Mouse (Mus musculus) heart, adult 8-10 months (tissue): ENCODE measurements around the gene Igfbp1. TPM values are rescaled to one million over a fixed set of nuclear protein-coding genes. Genes with fewer than 3 reads are reported as not detected.
"Not testable (repeated sequence)": the region's sequence is repeated elsewhere in the genome, so short reads cannot be mapped to it uniquely, and the experiment has no call there.

Source experiments
- DNase-seq: peaks from one replicate; pipeline ENCODE4 v3.0.0; 2022; ENCODE audit warnings: low spot score
- total RNA-seq, 4 experiments: library from RNA; stranded (reverse); gene quantifications; 2 replicates each; pipeline ENCODE4 v1.2.4; 2022

Gene Igfbp1
- total RNA-seq, 4 experiments from 2014 or later = not detected

DNA sequence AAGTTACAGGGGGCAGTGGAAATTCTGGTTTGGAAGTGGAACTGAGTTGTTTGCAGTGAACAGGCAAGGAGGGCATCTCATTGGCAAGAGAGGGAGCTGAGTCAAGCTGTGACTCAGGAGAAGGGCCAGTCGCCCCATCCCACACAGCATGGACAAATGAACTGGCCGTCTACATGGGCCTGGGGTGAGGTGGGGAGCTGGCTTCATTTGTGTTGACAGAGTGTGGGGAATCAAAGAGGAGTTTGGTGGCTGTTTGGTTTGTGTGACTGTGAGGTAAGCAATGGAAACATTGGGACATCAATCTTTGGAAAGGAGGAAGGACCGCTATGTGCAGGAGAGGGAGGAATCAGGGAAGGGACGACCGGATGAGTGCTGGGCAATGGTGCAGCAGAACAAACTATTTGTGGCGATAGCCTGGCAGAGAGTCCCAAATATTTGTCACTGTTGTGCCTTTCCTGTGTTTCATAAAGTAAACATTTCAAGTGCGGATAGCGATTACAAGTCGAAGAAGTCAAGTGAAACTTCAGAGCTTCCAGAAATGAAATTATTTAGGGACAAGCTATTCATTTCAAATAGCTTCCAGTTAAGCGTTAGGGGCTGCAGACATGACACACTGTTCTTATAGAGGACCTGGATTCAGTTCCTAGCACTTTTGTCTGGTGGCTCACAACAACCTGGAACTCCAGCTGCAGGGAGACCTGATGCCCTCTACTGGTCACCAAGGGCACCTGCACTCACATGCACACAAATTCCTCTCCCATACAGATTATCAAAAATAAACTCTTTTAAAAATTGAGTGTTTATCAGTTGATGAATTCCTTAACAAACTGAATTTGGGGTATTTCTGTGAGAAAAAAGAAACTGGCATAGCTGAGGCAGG lies 2.9 kb upstream of the Igfbp1 start:
- no peak for DNase-seq

DNA sequence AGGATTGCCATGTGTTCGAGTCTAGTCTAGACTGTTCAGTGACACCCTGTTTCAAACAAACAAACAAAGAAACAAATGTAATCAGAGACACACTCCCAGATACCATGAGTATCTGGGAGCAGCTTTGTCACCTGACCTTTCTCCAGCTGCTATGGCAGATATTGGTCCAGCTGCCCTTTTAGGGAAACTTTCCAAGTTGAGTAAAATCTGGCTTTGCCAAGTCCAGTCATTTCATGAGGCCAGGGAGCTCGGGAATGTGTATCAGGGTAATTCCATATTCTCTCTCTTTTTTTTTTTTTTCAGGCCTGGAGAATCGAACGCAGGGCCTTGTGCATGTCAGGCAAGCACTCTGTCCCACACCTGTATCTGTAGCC lies 2.3 kb upstream of the Igfbp1 start:
- DNase-seq = no peak

DNA sequence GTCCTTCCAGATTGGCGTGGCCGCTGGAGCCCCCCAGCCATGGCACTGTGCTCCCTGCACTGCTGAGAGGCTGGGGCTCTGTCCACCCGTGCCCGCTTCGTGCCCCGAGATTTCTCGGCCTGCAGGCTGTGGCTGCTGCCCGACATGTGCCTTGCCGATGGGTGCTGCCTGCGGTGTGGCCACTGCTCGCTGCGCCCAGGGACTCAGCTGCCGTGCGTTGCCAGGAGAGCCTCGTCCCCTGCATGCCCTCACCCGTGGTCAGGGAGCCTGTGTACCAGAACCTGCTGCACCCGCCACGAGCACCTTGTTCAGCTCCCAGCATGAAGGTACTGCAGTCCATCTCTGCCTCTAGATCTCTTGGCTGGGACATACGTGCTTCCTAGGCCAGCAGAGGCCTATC lies 424 bp downstream of the Igfbp1 start:
- DNase-seq = no peak

DNA sequence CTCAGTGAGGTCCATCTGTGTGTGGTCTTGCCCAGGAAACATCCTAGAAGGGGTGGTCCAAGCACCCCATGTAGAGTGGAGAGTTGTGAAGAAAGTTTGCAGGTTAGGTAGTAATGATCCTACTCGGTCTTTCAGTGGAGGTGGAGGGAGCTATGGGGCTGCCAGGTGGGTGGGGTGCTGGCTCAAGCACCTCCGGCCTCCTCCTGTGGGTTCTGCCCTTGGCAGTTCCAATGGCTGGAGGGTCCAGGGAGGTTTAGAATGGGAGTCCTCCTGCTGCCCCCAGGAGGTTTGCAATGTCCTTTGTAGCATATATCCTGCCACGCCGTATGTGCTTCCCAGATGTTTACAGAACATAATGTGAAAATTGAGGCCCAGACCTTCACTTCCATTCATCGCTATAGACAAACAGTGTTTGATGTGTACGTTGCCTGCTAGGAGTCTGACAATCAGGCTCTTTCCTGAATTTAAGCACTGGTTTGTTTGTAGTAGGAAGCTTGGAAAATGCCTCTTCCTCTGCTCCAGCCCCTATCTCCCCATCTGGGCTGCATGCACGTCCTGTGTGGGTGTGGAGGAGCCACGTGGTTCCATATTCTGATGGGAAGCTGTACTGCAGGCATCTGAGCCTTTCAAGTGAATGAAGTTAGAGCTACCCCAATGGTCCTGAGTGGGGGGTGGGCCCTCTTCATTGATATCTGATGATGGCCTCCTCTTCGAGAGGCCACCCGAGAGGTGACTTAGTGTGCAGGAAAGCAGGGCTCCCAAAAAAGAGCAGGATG lies 1.1 kb downstream of the Igfbp1 start:
- DNase-seq = no peak

- DNase-seq = peak; percentile 45
These were observed 2.3 kb downstream of the Igfbp1 start for GRCm38 (mm10) chr11:7199736-7200392.

DNA sequence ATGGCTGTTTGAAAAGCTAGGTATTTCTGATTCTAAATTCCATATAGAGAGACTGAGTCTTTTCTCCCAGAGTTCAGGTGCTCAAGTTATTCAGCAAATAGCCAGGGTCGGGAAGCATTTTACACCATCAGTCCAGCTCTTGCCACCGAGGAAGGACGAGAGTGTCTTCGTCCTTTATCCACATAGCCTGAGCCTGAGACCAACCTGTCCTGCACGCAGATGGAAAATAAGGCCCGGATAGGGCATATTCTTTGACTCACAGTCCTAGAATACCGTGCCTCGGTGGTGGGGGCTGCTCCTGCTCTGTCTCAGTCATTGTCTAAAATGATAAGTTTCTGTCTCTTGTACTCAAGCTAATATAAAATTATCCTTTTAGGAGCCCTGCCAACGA lies 2.8 kb downstream of the Igfbp1 start:
- DNase-seq = no peak

GRCm38 (mm10) chr11:7202206-7202605 lies 4.6 kb downstream of the Igfbp1 start:
- no peak for DNase-seq

DNA sequence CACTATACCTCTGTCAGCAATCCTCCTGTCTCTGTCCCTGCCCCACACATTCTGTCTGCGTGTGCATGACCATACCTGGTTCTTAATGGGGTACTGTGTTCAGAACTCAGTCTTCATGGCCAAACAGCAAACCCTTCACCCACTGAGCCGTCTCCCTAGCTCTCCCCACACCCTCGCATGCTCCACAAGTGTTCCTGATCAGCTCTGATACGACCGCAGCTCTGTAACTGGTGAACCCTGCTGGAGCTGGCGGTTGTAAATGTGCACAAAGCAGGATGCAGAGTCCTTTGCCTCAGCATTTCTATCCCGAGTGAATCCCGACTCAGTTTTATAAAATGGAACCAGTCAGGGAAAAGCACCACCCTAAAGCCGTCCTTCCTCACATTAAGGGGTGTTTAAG lies 6.3 kb downstream of the Igfbp1 start:
- DNase-seq = no peak

DNA sequence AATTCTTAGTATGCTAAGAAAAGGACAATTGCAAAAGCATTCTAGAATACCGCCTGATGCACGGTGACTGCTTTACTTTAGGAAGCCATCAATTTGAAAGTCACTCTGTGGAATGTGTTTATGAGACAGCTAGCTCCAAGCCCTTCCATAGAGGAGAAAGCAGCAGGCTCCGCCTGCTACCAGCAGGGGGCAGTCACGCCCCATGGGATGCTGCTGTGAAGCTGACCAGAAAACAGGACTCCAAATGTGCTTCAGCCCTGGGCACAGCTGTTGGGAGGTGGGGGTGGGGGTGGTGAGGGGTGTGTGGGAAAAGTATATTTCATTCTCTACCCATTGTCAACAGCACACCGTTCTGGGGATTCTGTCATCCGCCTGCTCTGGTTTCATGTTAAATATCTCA lies 12.8 kb downstream of the Igfbp1 start:
- peak; percentile 45 for DNase-seq

DNA sequence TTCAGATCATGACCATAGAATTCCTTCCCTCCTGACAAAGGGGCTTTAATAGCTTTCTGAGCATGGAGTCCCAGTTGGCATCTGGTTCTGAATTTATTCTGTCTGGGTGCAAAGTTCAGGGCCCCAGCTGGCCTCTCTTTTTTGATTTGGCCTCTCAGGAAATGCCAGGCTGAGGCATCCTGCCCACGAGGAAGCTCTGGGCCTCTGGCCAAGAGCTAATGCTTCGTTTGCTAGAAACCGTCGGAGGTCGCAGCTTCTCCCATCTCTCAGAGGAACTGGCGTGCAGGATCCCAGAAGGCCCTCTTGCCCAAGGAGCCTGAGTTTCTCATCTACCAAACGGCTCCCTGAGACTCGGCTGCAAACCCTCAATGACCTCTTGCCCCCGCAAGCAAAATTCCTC lies 13.6 kb downstream of the Igfbp1 start:
- no peak for DNase-seq

DNA sequence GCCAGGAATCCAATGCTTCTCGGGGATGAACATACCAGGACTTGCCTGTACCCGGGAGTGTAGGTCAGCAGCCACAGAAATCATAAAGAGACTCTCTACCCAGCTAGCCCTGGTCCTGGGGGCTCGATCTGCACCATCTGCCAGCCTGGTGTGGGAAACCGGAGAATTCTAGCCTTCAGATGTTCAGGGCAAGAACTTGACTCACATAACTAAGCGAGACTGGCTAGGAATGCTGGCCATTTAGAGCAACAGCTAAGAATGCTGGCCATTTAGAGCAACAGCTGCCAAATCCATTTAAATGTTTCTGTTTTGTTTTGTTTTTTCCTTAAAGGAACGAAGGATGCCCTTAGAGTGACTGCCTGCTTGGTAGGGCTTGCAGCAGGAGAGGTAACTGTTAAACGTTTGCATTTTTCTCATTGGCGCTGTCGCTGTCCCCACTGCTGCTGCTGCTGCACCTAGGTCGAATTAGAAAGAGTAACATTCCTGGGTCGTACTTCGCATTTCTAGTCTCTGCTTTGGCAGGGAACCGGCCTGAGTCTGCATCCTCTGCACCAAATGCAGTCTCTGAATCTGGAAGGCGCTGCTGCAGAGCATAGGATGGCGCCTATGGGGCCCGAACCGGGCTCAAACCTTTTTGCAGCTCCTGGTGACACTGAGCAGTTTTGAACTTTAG lies 14.7 kb downstream of the Igfbp1 start:
- DNase-seq = no peak

DNA sequence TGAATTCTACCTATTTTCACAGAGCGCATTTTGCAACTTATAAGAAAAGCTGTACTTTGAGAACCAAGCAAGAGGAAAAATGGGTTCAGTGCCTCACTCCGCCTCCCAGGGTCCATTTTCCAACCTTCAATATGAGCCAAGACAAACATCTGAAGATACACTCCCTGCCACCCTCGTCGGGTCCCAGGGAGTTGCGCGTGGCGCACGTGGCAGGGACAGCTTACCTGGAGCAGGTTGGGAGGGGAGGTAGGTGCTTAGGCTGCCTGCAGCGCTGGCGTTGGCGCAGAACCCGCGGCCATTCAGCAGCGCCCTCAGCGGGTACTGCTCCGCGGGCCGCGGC lies 15.5 kb downstream of the Igfbp1 start:
- no peak for DNase-seq

DNA sequence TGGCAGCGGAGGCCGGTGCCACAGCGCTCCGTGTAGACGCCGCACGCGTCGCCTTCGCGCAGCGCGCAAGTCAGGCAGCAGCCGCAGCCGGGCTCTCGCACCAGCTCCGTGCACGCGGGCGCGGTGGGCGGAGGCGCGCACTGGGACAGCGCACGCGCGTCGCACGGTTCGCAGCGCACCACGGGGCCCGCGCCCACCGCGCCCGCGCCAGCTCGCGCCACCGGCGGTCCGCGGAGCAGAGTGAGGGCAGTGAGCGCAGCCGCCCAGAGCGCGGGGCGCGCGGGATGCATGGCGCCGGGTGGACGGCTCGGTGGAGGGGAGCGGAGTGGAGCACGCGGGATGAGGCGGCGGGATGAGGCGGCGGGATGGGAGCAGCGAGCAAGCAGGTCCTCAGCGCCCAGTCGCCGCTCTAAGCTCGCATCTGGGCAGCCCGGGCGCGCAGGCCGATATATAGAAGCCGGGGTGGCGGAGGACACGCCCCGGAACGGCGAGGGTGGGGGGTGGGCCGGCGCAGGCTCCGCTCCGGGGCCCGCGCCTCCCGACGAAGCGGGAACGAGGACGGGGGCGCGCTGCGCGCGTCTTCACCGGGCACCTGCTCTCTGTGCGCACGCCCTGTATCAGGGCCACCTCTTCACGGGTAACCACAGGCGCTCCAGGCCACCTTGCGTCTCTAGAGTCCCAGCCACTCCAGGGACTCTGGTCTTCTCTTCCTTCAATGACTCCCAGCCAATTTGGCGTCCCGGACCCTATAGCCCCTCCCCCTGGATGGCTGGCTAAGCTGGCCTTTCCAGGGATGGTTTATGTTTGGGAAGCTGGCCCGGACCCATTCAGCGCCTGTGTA lies 16.1 kb downstream of the Igfbp1 start, which contains the start of gene Igfbp3:
Igfbp3 (minus strand) TSS at position 423 of the 841 bp plus-strand sequence.
- DNase-seq = no peak

DNA sequence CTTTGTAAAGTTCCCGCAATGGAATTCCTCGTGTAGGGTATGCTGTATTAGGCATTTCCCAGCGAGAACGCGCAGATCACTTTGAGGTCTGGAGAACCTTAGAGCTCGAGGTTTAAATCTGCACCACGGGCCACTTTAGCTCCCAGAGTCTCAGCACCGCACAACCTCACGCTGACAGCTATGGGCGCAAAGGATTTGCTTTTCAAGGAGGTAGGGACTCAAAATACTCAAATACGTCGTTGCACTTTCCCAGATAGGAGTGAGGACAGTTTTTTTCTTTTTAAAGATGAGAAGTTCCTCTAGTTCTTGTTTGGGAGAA lies 16.7 kb downstream of the Igfbp1 start:
- DNase-seq = no peak

DNA sequence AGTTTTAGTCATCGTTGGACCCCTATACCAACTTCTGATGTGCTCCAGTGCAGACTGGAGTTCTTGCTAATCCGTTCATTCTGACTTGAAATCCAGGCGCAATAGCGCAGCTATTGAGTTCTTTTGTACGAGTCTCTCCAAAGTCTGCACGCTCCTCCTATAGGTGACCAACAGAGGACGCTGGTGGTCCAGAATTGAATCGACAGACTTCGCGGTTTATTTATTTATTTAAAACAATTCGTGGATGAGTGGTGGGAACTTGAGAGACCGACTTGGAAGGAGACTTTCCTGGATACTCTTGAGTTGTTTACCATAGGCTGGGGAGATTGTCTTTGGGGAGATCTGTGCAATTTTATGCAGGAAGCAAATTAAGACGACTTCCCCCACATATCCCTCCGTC lies 17.2 kb downstream of the Igfbp1 start:
- peak; percentile 41 for DNase-seq

DNA sequence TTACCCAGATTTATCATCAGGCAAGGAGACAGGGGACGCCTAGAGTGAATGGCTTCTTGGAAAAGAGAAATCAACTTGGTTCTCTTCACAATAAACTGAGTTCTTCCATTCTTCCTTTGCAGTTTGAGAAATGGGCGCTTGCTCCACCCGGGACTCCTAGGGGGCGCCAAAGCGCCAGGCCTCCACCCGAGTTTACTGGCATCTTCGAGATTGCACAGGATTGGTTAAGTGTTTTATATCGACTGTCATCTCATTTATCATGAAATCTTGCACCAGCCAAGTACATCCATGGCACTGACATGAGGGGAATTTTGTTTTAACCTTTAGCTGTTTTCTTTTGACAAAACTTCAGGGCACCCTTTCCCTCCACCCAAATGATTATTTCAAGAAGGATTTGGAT lies 18.1 kb downstream of the Igfbp1 start:
- peak; percentile 54 for DNase-seq

DNA sequence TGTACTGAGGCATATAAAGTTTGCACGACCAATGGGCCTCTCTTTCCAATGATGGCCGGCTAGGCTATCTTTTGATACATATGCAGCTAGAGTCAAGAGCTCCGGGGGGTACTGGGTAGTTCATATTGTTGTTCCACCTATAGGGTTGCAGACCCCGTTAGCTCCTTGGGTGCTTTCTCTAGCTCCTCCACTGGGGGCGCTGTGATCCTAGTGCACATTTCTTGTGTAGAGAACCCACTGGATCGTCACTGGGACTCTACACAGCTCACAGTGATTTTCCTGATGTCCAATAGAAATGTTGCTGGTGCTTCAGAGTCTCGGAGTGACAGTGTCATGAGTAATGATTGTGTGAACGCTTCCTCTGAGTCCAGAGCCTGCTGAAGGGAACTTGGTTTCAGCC lies 24.2 kb downstream of the Igfbp1 start:
- not testable (repeated sequence) for DNase-seq

DNA sequence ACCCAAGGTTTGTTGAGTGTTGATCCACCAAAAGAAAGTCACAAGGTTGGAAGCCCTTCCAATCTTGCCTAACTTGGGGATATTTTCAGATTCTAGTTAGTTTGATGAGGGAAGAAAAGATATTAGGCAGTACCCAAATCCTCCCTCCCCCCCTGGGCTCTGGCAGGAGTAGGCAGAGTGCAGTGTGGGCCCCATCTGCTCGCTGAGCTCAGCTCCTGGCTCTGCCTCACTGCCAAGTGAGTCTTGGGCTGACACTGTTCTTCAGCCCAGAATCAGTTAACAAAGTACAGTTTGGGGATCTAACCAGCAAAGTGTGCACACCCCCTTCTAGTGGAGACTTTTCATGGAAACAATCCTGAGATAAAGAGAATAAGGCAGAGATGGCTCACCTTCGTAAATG lies 28.6 kb downstream of the Igfbp1 start:
- no peak for DNase-seq

- no peak for DNase-seq
These were observed 29.4 kb downstream of the Igfbp1 start for GRCm38 (mm10) chr11:7226810-7227550.

DNA sequence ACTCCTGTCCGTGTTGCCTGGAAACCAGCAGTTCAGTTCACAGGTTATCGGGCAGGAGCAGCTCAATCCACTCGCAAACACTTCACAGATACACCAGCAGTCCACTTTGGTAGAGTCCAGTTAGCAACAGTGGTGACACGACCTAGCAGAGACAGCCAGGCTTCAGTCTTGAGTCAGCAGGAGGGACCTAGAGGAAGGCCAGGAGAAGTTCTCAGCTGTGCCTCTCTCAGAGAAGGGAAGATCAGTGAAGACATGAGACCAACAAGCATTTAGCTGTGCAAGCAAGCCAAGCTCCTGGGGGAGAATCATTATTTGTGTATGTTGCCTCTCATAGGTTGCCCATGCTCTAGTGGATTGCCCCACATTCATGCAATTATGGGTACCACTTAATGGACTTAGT lies 30.5 kb downstream of the Igfbp1 start:
- no peak for DNase-seq

DNA sequence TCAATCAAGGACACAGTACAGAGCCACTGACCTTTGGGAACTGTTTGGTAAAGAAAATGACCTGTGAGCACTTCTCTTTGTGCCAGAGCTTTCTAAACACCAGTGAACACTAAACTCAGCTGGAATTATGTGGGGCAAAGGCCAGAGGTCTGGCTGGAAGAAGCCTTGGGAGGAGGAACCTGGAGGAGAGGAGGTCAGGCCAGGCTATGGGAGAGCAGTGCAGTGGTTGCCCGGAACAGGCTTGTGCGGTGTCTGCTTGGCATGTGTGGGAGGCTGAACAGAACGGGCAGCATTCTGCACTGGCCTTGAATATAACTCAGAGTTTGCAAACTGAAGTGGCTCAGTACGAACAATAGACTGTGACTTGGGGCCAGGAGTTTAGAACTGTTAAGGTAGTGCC lies 32.4 kb downstream of the Igfbp1 start:
- DNase-seq = no peak
